Mouse (Mus musculus): ENCODE measurements around the gene Ankrd13d. TPM values are rescaled to one million over a fixed set of nuclear protein-coding genes. Genes with fewer than 3 reads are reported as not detected.
A peak's percentile ranks its signal among the peaks of the same experiment; 100 is the strongest.

The Ankrd13d gene
- total and polyA plus RNA-seq, 3 experiments: 3.8 to 55.1 (median 13.2) TPM

GRCm38 (mm10) chr19:4257897-4258252, 25.1 kb downstream of the Ankrd13d start:
- in situ Hi-C loops (cut with MboI; ENCODE audit: low pct_ligation_motif_present, low pct_unique_long_range_greater_than_20kb, low sequenced_read_pairs): loop anchor here (5.0 to 10.0 kb wide), 2 partner anchors 49 to 167 kb away; partner anchors contain the start of gene Grk2
- Histone ChIP-seq H3K4me1 (ENCODE audit: control insufficient read depth in 1 of 2, insufficient read depth in 2 of 2) (peaks cover 13 to 43% of the 10 kb centered on the region in 2 experiments), H3K27me3 (replicated peaks) (peaks cover 2% of the 10 kb centered on the region), H3K4me3 (replicated peaks in 1 of 3; ENCODE audit: low read depth in 2 of 3, low read length in 2 of 3, poor library complexity in 1 of 3) (peak overlapping the region; percentile 50 to 77 (median 53)), H3K9me3 (replicated peaks; ENCODE audit: low read length) (peaks cover 2% of the 10 kb centered on the region), H3K27ac (ENCODE audit: insufficient read depth, low read depth) (peak overlapping the region; percentile 38; the same call in 1 of the 2 replicates), H3K4me2 (ENCODE audit: insufficient read depth, low read depth, poor library complexity, severe bottlenecking) (peak overlapping the region; percentile 83), H3K79me2 (replicated peaks; ENCODE audit: control insufficient read depth, extremely low read depth, insufficient read depth, poor library complexity, severe bottlenecking) (no peaks in the 10 kb centered on the region), H3K36me3 (replicated peaks in 1 of 2; ENCODE audit: control insufficient read depth in 1 of 2, insufficient read depth in 1 of 2, low read length in 1 of 2) (peaks cover 10 to 12% of the 10 kb centered on the region in 2 experiments), H3K9ac (ENCODE audit: insufficient read depth, low read depth) (peak overlapping the region; percentile 39)
- dilution Hi-C loops (cut with MboI; ENCODE audit: extremely low pct_ligation_motif_present, extremely low pct_unique_long_range_greater_than_20kb, low sequenced_read_pairs): no loop called here
- TF ChIP-seq NELFE (IDR thresholded peaks at IDR 0.05; ENCODE audit: low read depth, low read length) (no peak), NRF1 (IDR thresholded peaks at IDR 0.05; ENCODE audit: low read depth, low read length) (no peak), MYC (IDR thresholded peaks at IDR 0.05; ENCODE audit: low read depth, low read length) (no peak), USF1 (IDR thresholded peaks at IDR 0.05; ENCODE audit: low read depth, low read length) (no peak), ZC3H11A (IDR thresholded peaks at IDR 0.05; ENCODE audit: low read depth, low read length) (no peak), ZKSCAN1 (IDR thresholded peaks at IDR 0.05; ENCODE audit: borderline replicate concordance, low read depth, low read length) (no peak), UBTF (IDR thresholded peaks at IDR 0.05; ENCODE audit: low read depth, low read length) (no peak), MAX (IDR thresholded peaks at IDR 0.05; ENCODE audit: low read length) (no peak)
- DNase-seq (ENCODE audit: extremely low read depth): no peak

GRCm38 (mm10) chr19:4257216-4257896, 25.6 kb downstream of the Ankrd13d start:
- dilution Hi-C loops (cut with MboI; ENCODE audit: extremely low pct_ligation_motif_present, extremely low pct_unique_long_range_greater_than_20kb, low sequenced_read_pairs) (no loop called here), in situ Hi-C loops (cut with MboI; ENCODE audit: low pct_ligation_motif_present, low pct_unique_long_range_greater_than_20kb, low sequenced_read_pairs) (loop anchor here (5.0 to 10.0 kb wide), 2 partner anchors 50 to 167 kb away; partner anchors contain the start of gene Grk2)
- peak overlapping the region; percentile 38; the same call in 1 of the 2 replicates for H3K27ac ChIP-seq (ENCODE audit: insufficient read depth, low read depth)
- peak; percentile 98 for DNase-seq (ENCODE audit: extremely low read depth)
- H3K4me3 ChIP-seq (replicated peaks in 1 of 3; ENCODE audit: low read depth in 2 of 3, low read length in 2 of 3, poor library complexity in 1 of 3): peak overlapping the region; percentile 77 to 82 (median 82)
- H3K79me2 ChIP-seq (replicated peaks; ENCODE audit: control insufficient read depth, extremely low read depth, insufficient read depth, poor library complexity, severe bottlenecking): no peaks in the 10 kb centered on the region
- peaks cover 9 to 38% of the 10 kb centered on the region in 2 experiments for H3K4me1 ChIP-seq (ENCODE audit: control insufficient read depth in 1 of 2, insufficient read depth in 2 of 2)
- peak overlapping the region; percentile 61 for H3K9ac ChIP-seq (ENCODE audit: insufficient read depth, low read depth)
- peak overlapping the region; percentile 83 for H3K4me2 ChIP-seq (ENCODE audit: insufficient read depth, low read depth, poor library complexity, severe bottlenecking)
- peaks cover 6 to 7% of the 10 kb centered on the region in 2 experiments for H3K36me3 ChIP-seq (replicated peaks in 1 of 2; ENCODE audit: control insufficient read depth in 1 of 2, insufficient read depth in 1 of 2, low read length in 1 of 2)
- H3K27me3 ChIP-seq (replicated peaks): peaks cover 2% of the 10 kb centered on the region
- H3K9me3 ChIP-seq (replicated peaks; ENCODE audit: low read length): peaks cover 2% of the 10 kb centered on the region
- TF ChIP-seq NELFE (IDR thresholded peaks at IDR 0.05; ENCODE audit: low read depth, low read length): no peak
- TF ChIP-seq MAZ (IDR thresholded peaks at IDR 0.05; ENCODE audit: low read depth, low read length): 0 out of 2 replicates have a peak, but pooled peaks have one; percentile 39
- no peak for TF ChIP-seq UBTF (IDR thresholded peaks at IDR 0.05; ENCODE audit: low read depth, low read length)
- TF ChIP-seq MAX (IDR thresholded peaks at IDR 0.05; ENCODE audit: low read length): peak; percentile 8; the same call in 1 of the 2 replicates
- peak; percentile 74 for TF ChIP-seq TCF12 (IDR thresholded peaks at IDR 0.05; ENCODE audit: low read depth, low read length)
- no peak for TF ChIP-seq USF1 (IDR thresholded peaks at IDR 0.05; ENCODE audit: low read depth, low read length)
- peak; percentile 99 for TF ChIP-seq SMC3 (IDR thresholded peaks at IDR 0.05; ENCODE audit: low read depth, low read length)
- TF ChIP-seq ZKSCAN1 (IDR thresholded peaks at IDR 0.05; ENCODE audit: borderline replicate concordance, low read depth, low read length): no peak
- peak; percentile 94 for TF ChIP-seq ZC3H11A (IDR thresholded peaks at IDR 0.05; ENCODE audit: low read depth, low read length)
- peak; percentile 48; the same call in 1 of the 2 replicates for TF ChIP-seq ZNF384 (IDR thresholded peaks at IDR 0.05; ENCODE audit: low read depth, low read length)
- TF ChIP-seq PAX5 (IDR thresholded peaks at IDR 0.05; ENCODE audit: low read length): no peak
- TF ChIP-seq JUN (IDR thresholded peaks at IDR 0.05; ENCODE audit: insufficient read depth, low read depth, low read length): no peak
- no peak; the same call in none of the 2 replicates for TF ChIP-seq RAD21 (IDR thresholded peaks at IDR 0.05; ENCODE audit: low read depth, low read length)
- TF ChIP-seq JUND (conservative IDR thresholded peaks at IDR 0.05; ENCODE audit: low read depth, low read length): no peak
- no peak for TF ChIP-seq RCOR1 (conservative IDR thresholded peaks at IDR 0.05; ENCODE audit: low read depth, low read length)
- TF ChIP-seq POLR2AphosphoS2 (IDR thresholded peaks at IDR 0.05; ENCODE audit: low read depth, low read length): no peak
- TF ChIP-seq NRF1 (IDR thresholded peaks at IDR 0.05; ENCODE audit: low read depth, low read length): peak; percentile 91
- no peak for TF ChIP-seq MAFK (IDR thresholded peaks at IDR 0.05; ENCODE audit: insufficient replicate concordance, low read length)
- peak; percentile 95 for TF ChIP-seq SIN3A (IDR thresholded peaks at IDR 0.05; ENCODE audit: low read length)
- peak; percentile 100 for TF ChIP-seq HCFC1 (IDR thresholded peaks at IDR 0.05; ENCODE audit: low read depth, low read length)
- peak; percentile 45; the same call in 1 of the 2 replicates for TF ChIP-seq POLR2A (IDR thresholded peaks at IDR 0.05; ENCODE audit: low read depth, low read length)
- peak; percentile 5; the same call in 1 of the 2 replicates for TF ChIP-seq ZMIZ1 (IDR thresholded peaks at IDR 0.05; ENCODE audit: low read depth, low read length)
- 0 out of 2 replicates have a peak, but pooled peaks have one; percentile 9 for TF ChIP-seq MYC (IDR thresholded peaks at IDR 0.05; ENCODE audit: low read depth, low read length)
- TF ChIP-seq CHD1 (IDR thresholded peaks at IDR 0.05; ENCODE audit: low read depth, low read length): no peak
- no peak for TF ChIP-seq BHLHE40 (IDR thresholded peaks at IDR 0.05; ENCODE audit: low read depth, low read length)
- peak; percentile 42 to 99; a peak in 3 of 4 replicates for TF ChIP-seq CTCF (conservative IDR thresholded peaks at IDR 0.05 in 1 of 2, IDR thresholded peaks at IDR 0.05 in 1 of 2; ENCODE audit: low read depth in 2 of 2, low read length in 2 of 2)
- TF ChIP-seq CHD2 (IDR thresholded peaks at IDR 0.05; ENCODE audit: low read length): no peak
- no peak for TF ChIP-seq E2F4 (IDR thresholded peaks at IDR 0.05; ENCODE audit: insufficient replicate concordance, low read depth, low read length)
- TF ChIP-seq KAT2A (IDR thresholded peaks at IDR 0.05; ENCODE audit: insufficient replicate concordance, low read length): peak; percentile 97; the same call in 1 of the 2 replicates
